Mouse (Mus musculus) 3134 (cell line): ENCODE data around the gene Pramel1.
"Not testable (repeated sequence)": the region's sequence is repeated elsewhere in the genome, so short reads cannot be mapped to it uniquely, and the experiment has no call there.

Source experiments
- DNase-seq: peaks from one replicate; pipeline ENCODE4 v3.0.0-alpha.2; 2011; ENCODE audit warnings: low spot score; ENCODE audit not compliant: insufficient read length; ENCODE audit errors: extremely low read depth

The Pramel1 gene

DNA sequence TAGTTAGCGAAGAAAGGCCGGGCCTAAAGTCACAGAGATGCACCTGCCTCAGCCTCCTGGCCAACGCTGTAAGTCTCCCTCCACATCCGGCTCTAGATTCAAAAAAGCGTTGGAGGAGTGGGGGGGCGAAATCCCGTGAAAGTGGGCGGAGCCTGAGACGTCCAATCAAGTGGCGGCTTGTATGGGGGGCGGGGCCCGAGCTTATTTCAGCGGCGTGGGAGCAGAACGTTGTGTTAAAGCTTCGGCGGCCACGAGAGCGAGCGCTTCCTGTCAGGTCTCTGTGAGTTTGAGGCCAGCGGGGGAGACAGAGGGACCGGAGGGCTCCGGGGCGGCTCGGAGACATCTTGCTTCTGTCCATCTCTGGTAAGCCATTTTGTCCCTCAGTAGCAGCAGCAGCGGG, at the start of gene Pramel1:
Pramel1 (plus strand) TSS at position 248 of the 400 bp plus-strand sequence.
- DNase-seq = no peak

DNA sequence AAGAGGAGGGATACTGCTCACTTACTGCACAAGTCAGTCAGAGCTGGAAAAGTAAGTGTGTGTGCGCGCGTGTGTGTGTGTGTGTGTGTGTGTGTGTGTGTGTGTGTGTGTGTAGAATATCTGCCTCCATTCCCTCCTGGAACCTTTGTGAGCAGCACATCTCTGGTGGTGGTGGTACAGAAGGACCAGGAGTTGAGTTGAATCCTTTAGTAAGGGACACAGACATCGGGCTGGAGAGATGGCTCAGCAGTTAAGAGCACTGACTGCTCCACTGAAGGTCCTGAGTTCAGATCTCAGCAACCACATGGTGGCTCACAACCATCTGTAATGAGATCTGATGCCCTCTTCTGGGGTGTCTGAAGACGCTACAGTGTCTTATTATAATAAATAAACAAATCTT, 48.7 kb upstream of the Pramel1 start:
- not testable (repeated sequence) for DNase-seq

DNA sequence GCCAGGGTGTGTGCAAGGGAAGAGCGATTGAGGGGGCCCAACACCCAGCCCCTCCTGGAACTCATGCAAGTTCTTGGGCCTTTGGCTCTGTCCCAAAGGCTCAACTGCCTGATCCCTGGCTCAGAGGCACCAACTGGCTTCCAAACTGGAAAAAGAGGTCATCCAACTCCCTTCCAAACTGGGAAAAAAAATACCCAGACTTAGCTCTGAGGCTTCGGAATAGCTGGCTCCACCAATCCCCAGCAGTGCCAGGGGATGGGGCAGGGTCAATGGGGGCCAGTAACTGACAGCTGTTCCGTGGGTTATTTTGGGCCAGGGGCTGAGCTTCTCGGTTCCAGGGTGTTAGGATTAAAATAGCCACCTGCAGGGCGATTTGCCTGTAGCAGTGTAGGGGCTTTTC, 45.5 kb upstream of the Pramel1 start:
- no peak for DNase-seq

DNA sequence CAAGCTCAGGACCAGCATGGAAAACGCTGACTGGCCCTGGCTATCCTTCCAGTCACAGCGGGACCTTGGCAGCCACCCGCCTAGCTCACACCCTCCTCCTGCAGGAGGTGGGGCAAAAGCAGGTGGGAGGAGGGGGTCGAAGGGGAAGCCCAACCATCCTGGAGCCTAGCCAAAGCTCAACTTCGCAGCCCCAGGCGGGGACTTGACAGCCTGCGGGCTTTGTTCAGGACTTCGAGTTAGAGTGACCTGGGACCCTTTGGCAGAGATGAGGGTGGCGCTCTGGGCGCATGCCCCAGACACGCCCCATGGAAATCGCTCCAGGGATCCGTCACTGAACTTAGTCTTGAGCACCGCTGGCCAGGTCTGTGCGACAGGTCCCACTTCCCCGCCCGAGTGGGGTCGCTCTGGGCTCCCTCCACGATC, 44.7 kb upstream of the Pramel1 start, which contains the start of gene Lrrc38:
Lrrc38 (plus strand) TSS at position 274 of the 423 bp plus-strand sequence.
- DNase-seq = no peak

DNA sequence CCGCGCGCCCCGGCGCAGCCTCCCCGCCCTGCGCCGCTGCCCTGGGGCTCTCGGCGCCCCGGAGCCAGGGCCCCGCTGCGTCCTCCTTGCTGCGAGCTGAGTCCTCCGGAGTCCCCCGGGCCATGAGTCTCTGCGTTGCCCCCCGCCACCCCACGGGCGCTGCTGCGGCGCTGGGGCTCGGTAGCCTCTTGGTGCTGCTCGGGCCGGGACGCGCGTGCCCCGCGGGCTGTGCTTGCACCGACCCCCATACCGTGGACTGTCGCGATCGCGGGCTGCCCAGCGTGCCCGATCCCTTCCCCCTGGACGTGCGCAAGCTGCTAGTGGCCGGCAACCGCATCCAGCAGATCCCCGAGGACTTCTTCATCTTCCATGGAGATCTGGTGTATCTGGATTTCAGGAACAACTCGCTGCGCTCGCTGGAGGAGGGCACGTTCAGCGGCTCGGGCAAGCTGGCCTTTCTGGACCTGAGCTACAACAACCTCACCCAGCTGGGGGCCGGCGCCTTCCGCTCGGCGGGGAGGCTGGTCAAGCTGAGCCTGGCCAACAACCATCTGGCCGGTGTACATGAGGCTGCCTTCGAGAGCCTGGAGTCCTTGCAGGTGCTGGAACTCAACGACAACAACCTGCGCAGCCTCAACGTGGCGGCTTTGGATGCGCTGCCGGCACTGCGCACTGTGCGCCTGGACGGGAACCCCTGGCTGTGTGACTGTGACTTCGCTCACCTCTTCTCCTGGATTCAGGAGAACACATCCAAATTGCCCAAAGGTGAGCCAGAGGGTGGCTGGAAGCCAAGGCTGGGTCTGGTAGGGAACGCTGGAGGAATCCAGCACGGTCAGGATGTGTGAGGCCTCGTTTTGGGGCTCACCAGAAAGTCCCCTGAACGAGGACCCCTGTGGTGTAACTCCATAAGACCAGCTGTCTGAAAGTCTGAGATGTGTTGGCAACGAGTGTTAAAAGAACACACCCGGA, 43.9 kb upstream of the Pramel1 start:
- no peak for DNase-seq

DNA sequence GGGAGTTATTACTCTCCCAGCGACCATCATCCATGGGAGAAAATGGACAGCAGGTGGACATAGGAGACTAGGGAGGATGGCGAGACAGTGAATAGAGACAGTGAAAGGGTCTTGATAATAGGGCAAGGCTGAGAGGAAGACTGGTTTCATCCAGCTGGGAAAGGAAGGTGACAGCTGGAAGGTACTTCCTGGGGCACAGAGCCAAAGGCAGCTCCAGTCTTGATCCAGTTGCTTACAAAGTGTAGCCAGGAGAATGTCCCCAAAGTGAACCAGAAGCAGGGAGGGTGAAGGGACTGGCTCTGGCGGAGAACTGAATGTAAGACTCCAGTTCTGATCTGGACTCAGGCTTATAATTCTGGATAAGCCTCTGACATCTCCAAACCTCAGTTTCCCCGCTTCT, 41.9 kb upstream of the Pramel1 start:
- no peak for DNase-seq

DNA sequence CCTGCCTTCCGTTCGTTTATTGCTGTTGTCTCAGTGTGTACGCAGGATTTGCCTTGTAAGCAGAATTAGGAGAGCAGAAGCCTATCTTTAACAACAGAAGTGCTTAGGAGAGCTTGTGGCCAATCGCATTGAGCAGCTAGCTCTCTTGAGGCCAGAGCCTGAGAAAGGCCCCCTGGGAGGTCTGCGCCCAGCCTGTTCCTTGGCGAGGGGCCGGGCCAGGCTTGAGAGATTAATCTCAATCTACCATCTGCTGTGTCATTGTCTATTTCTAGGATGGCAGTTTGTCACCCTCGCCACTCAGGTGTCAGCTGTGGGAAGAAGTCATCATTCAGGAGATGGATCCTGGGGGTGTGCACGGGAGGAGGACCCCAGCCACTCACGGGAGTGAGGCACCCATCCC, 32.7 kb upstream of the Pramel1 start:
- no peak for DNase-seq

DNA sequence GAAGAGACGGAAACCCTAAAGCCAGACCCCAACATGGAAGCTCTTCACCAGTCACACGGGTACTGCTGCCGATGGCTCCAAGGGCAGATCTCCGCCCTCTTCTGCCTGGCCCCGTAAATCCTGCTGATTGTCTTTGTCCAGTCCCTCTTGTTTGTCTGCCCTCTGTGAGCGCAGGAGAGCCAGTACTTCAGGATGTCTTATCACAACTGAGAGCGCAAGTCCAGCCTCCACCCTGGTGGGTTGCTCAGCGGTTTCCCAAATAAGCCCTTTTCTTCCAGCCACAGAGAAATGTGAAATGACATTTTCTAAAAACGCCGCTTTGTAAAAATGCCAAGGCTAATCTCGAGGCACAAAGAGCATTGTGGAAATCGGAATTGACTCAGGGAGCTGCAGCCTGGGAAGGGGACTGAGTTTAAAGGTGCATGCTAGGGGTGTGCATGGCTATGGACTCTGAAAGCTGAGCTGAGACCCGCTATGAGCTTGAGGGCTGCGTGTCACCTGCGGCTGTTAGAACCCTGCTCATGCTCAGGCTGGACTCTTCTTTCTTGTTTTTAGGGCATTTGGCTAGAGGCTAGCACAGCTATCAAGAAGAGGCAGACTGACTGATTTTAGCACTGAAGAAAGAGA, 27.7 kb upstream of the Pramel1 start:
- no peak for DNase-seq

DNA sequence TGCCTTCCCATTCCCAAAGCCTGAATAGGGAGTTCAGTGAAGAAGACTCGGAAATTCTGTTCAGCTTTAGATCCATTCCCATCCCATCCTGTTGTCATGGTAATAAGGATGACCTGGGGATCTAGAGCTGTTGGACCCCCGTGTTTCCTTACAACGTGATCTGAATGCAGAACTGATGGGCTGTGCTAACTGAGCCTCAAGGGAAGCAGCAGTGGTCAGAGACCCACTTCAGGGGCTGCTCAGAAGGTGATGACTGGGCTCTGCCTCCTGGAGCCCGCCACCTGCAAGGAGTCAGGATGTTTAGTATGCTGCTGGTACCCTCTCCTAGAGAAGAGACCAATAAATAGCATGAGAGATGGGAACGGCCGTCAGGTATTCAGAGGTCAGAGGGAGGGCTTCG, 14.7 kb upstream of the Pramel1 start:
- no peak for DNase-seq

DNA sequence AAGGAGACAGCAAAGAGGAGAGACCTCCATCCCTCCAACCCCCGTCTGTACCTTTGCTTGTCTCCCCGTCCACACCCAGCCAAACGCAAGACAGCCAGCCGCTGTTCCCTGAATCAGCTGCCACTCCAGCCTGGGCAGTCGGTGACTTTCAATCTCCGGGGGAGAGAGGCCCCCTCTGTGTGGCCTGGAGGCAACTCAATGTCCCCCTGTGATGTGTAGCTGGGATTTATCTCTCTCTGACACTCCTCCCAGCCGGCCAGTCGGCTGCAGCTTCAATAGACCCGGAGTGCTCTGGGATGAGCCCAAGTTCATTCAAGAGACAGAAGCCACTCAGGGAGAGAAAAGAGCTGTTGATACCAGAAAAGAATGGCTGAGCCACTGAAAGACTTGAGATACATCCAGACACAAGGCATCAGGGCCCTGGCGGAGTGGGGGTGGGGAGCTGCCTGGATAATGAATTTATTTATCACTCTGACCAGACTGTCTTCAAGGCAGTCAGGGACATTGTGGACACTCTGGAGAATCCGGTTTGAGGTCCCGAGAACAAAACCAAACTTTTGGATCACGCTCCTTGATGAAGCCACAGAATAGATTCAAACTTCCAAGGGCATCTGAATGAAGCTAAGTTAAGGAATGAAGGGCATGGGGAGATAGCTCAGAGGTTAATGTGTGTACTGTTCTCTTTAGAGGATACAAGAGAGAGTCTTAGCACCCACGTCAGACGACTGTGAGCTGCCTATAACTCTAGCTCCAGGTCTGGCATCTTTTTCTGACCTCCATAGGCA, 14.1 kb upstream of the Pramel1 start:
- no peak for DNase-seq

DNA sequence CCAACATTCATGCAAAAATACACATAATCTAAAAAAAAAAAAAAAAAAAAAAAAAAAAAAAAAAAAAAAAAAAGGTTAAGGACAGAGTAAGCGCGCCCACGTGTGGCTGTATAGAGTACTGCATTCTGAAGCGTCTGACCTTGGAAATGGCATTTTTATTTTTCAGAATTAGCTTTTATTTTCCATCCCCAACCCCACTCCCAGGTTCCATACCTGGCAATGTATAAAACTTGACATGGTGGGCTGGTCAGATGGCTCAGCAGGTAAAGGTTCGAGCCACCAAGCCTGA, 13.6 kb upstream of the Pramel1 start:
- no peak for DNase-seq

DNA sequence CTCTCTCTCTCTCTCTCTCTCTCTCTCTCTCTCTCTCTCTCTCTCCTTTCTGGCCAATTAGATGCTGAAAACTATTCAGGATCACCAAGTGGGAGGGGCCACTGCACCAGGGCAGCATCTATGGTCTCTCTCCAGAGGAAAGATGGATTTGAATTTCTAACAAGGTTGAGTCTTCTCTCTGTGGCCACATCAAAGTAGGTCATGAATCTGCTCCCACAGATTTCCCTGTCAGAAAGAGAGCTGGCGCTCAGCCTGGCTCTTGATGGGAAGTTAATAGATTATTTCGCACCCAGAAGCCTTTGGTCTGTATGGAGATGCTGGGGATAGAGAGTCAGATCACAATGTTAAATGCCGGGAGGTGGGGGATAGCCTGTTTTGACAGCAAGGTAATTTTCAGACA, 12.1 kb upstream of the Pramel1 start:
- no peak for DNase-seq

DNA sequence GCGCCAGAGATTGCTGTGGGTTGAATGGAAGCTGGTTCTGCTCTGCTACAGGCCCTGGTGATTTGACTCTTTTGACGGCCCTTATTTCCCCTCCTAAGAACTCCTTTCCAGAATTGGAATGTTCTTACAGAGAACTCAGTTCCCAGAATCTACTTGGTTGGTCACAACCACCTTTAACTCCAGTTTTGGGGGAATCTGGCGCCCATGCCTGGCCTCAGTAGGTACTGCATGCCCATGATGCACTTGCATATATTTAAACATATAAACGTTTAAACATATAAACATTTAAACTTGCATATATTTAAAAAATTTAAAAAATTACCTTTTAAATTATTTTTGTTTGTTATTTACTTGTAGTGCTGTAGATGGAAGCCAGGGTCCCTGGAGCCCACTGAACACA, 10.6 kb upstream of the Pramel1 start:
- DNase-seq = no peak

DNA sequence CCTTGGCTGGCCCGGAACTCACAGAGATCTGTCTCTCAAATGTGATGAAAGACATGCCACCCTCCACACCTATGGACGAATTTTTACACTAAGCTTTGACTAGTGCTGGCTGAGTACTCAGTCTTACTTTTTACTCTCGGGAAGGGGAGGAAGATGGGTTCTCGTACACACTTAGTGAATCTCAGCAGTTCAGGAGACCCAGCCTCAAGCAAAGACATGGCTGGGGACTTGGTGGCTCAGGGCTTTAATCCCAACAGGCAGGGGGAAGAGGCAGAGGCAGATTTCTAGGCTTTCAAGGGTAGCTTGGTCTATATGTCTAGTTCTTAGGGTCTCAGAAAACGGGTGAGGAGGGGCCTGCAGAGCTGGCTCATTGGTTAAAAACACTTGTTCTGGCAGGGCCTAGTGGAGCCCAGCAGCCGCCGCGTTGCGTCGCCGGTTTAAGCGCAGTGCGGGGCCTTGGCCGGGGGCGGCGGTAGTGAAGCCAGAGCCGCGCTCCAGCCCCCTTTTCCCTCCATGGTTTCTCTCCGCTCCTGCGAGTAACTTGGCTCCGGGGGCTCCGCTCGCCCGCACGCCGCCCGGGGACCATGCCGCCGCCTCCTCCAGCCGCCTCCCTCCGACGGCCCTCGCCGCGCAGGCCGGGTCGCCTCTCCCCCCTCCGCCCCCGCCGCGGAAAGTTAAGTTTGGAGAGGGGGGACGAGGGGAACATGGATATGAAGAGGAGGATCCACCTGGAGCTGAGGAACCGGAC, 5.1 kb upstream of the Pramel1 start:
- no peak for DNase-seq

DNA sequence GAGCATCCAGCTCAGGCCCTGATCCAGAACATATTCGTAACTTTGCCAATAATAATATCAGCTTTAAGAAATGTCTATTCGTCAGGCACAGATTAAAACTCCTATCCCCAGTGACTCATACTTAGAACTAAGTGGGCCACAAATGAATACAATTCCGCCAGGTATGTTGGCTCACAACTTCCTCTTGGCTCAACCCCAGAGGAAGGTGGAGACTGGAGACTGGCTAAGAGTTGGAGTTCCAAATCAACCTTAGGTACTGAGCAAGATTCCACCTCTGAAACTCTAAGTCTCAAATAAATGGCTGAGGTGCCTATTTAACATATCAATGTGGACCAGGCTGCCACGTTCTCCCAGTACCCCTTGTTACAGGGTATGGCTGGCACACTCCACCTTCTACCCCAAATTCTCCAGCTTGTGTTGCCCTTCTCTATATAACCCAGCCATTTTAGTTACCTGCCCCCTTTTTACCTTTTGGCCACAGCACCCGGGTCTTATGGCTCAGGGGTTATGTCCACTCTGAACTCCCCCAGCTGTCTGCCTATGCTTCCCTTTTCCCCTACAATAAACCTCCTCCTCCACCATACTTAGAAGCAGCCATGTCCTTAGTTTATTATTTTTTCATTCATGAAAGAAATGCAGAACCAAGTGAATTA, 17.5 kb downstream of the Pramel1 start:
- no peak for DNase-seq

DNA sequence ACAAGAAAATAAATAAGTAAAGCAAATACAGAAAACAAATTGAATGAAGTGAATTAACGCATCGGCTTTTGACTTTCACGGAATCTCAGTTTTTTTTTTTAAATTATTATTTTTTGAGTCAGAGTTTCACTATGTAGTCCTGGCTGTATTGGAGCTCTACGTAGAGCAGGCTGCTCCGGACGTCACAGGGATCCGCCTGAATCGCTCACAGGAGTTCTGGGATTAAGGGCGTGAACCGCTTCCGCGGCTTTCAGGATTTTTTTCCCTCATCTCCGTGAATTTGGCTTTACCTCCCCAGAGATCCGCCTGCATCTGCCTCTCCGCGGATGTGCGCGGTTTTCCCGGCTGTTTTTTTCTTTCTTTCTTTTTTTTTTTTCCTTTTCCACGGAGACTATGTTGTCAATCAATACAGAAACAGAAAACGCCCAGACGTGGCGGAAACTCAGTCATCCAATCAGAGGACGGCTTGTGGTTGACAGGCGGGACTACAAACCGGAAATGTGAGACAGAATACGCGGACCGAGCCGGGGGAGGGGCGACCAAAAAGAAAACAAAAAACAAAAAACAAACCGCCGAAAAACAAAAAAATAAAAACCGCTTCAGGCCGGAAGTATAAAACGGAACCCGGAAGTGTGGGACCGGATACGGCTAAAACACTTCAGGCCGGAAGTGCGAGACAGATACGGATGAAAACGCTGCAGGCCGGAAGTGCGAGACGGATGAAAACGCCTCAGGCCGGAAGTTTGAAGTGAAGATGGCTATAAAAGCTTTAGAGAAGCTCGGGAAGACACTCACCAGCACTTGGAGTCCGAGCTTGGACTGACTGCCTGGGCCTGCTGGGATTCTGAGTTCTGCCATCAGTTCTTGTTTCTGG, 18.2 kb downstream of the Pramel1 start, which contains the start of gene Pramef8:
Pramef8 (plus strand) TSS at position 208 of the 874 bp plus-strand sequence.
- DNase-seq = peak; percentile 83

DNA sequence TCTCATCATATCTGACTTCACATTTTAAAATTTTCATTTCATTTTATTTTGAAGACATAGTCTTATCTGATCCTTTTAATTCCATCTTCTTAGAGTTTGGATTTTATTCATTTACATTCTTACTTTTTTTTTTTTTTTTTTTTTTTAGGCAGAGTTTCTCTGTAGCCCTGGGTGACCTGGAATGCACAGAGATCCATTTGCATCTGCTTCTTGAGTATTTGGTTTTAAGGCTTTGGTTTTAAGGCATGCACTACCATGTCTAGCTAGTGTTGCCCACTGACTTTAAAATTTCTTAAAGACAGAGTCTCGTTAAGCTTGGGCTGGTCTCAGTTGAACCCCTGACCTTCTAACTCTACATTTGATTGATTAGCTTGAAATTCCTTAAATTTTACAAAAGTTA, 19.4 kb downstream of the Pramel1 start:
- no peak for DNase-seq

DNA sequence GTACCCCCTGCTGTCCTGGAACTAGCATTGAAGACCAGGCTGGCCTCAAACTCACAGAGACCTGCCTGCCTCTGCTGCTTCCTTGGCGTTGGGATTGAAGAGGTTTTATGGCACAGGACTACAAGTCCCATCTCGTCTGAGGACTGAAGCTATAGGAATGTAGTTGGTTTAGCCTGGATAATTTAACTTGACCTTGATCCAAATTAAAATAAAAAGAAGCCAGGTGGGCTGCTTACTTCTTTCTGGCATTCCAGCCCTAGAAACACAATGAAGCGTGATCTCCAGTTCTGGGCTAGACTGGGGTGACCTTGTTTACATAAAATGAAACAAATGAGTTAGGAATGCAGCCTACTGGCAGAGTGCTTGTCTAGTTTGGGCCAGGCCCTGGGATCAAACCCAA, 19.9 kb downstream of the Pramel1 start:
- DNase-seq = no peak

DNA sequence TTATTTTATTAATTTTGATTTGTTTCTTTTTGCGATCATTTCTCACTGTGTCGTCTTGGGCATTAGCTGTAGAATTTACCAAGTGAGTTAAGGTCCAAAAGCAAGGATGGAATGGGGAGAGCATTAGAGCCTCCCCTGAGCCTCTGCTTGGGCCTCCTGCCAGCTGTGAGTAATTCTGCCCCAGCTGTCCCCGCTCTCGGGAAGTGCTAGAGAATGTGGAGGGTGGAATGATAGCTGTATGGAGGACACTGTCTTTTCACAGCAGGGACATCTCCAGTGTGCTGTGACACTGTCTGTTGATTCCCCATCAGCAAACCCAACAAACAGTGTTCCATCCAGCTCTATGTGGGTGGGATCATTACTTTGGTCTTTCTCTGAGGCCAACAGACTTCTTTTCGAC, 32.5 kb downstream of the Pramel1 start:
- not testable (repeated sequence) for DNase-seq
